Mouse (Mus musculus) cerebellum, adult 9-10 months (tissue): ENCODE results near the gene Gmpr.

Experiments
- DNase-seq: peaks from one replicate; pipeline ENCODE4 v3.0.0; 2022

Gene Gmpr

GRCm38 (mm10) chr13:45546946-45547345 is 39.7 kb downstream of the Gmpr start:
- no peak for DNase-seq

- no peak for DNase-seq
These were observed 40.3 kb downstream of the Gmpr start for GRCm38 (mm10) chr13:45547549-45547948.

GRCm38 (mm10) chr13:45553674-45554073 is 46.4 kb downstream of the Gmpr start:
- no peak for DNase-seq

- DNase-seq = no peak
These were observed 51.1 kb downstream of the Gmpr start for GRCm38 (mm10) chr13:45558367-45558766.

GRCm38 (mm10) chr13:45559258-45559657 is 52.0 kb downstream of the Gmpr start:
- DNase-seq = no peak

- no peak for DNase-seq
These were observed 53.3 kb downstream of the Gmpr start for GRCm38 (mm10) chr13:45560543-45560942.

GRCm38 (mm10) chr13:45562011-45562410 is 54.8 kb downstream of the Gmpr start:
- no peak for DNase-seq

- no peak for DNase-seq
These were observed 57.7 kb downstream of the Gmpr start for GRCm38 (mm10) chr13:45564946-45565345.

GRCm38 (mm10) chr13:45569932-45570331 is 62.7 kb downstream of the Gmpr start:
- DNase-seq = peak; percentile 75

- DNase-seq = peak; percentile 89
These were observed 64.6 kb downstream of the Gmpr start for GRCm38 (mm10) chr13:45571795-45572262.

GRCm38 (mm10) chr13:45572768-45573167 is 65.5 kb downstream of the Gmpr start:
- peak; percentile 64 for DNase-seq

GRCm38 (mm10) chr13:45576185-45576584 is 68.9 kb downstream of the Gmpr start:
- no peak for DNase-seq

- no peak for DNase-seq
These were observed 70.1 kb downstream of the Gmpr start for GRCm38 (mm10) chr13:45577366-45577765.

- no peak for DNase-seq
These were observed 70.5 kb downstream of the Gmpr start for GRCm38 (mm10) chr13:45577784-45578183.

- DNase-seq = no peak
These were observed 72.5 kb downstream of the Gmpr start for GRCm38 (mm10) chr13:45579751-45580150.

- DNase-seq = no peak
These were observed 75.0 kb downstream of the Gmpr start for GRCm38 (mm10) chr13:45582294-45582693.

- no peak for DNase-seq
These were observed 75.8 kb downstream of the Gmpr start for GRCm38 (mm10) chr13:45583061-45583460.

- no peak for DNase-seq
These were observed 83.7 kb downstream of the Gmpr start for GRCm38 (mm10) chr13:45590898-45591297.

GRCm38 (mm10) chr13:45593914-45594313 is 86.7 kb downstream of the Gmpr start:
- no peak for DNase-seq

- DNase-seq = no peak
These were observed 88.2 kb downstream of the Gmpr start for GRCm38 (mm10) chr13:45595416-45595815.

- DNase-seq = no peak
These were observed 92.6 kb downstream of the Gmpr start for GRCm38 (mm10) chr13:45599831-45600230.

GRCm38 (mm10) chr13:45600443-45600842 is 93.2 kb downstream of the Gmpr start:
- DNase-seq = no peak
